Mouse (Mus musculus) myocyte (in vitro differentiated cells): ENCODE measurements around the gene Gm10944. TPM values are rescaled to one million over a fixed set of nuclear protein-coding genes. Genes with fewer than 3 reads are reported as not detected.

Source experiments
- H3K27me3 ChIP-seq: one replicate; pipeline ENCODE4 v1.6.1; 2011; ENCODE audit not compliant: control insufficient read depth, insufficient read depth, insufficient read length
- H3K36me3 ChIP-seq: one replicate; pipeline ENCODE4 v1.6.1; 2011; ENCODE audit not compliant: control insufficient read depth, insufficient read depth
- H3K4me2 ChIP-seq: one replicate; pipeline ENCODE4 v1.6.1; 2011; ENCODE audit warnings: low read depth, control low read depth
- H3K4me3 ChIP-seq: one replicate; pipeline ENCODE4 v1.5.1; 2011; ENCODE audit warnings: mild to moderate bottlenecking, control low read depth, moderate library complexity
- H3K79me2 ChIP-seq: one replicate; pipeline ENCODE4 v1.6.1; 2011; ENCODE audit not compliant: control insufficient read depth, insufficient read depth
- H3ac ChIP-seq: one replicate; pipeline ENCODE4 v1.6.1; 2011; ENCODE audit not compliant: control insufficient read depth, insufficient read length
- CEBPB ChIP-seq: IDR thresholded peaks from 2 replicates; pipeline ENCODE4 v1.6.1; 2011; ENCODE audit warnings: mild to moderate bottlenecking, moderate library complexity; ENCODE audit not compliant: poor library complexity, insufficient read depth, severe bottlenecking
- E2F4 ChIP-seq: IDR thresholded peaks from one replicate; pipeline ENCODE4 v1.6.1; 2011; ENCODE audit warnings: mild to moderate bottlenecking, control low read depth, moderate library complexity; ENCODE audit not compliant: insufficient read depth
- MAX ChIP-seq: IDR thresholded peaks from one replicate; pipeline ENCODE4 v1.6.1; 2011; ENCODE audit warnings: low read depth, mild to moderate bottlenecking, control low read depth
- MYOD1 ChIP-seq, 3 experiments: IDR thresholded peaks; one replicate each; pipeline ENCODE4 v1.6.1; 2011; ENCODE audit warnings: control low read depth in 2 of 3, low read depth in 2 of 3, mild to moderate bottlenecking in 2 of 3, moderate library complexity in 1 of 3; ENCODE audit not compliant: insufficient read length in 2 of 3, control insufficient read depth in 1 of 3
- MYOG ChIP-seq, 3 experiments: IDR thresholded peaks; one replicate each; pipeline ENCODE4 v1.6.1; 2011; ENCODE audit warnings: control low read depth in 2 of 3, low read depth in 2 of 3, mild to moderate bottlenecking in 2 of 3; ENCODE audit not compliant: insufficient read length in 2 of 3, control insufficient read depth in 1 of 3, insufficient read depth in 1 of 3
- POLR2A ChIP-seq: IDR thresholded peaks from one replicate; pipeline ENCODE4 v1.6.1; 2011; ENCODE audit warnings: low read depth, mild to moderate bottlenecking, control low read depth, moderate library complexity; ENCODE audit not compliant: insufficient read length
- POLR2AphosphoS2 ChIP-seq: IDR thresholded peaks from one replicate; pipeline ENCODE4 v1.6.1; 2011; ENCODE audit warnings: low read depth, control low read depth; ENCODE audit not compliant: insufficient read length
- REST ChIP-seq: IDR thresholded peaks from one replicate; pipeline ENCODE4 v1.6.1; 2011; ENCODE audit warnings: mild to moderate bottlenecking, control low read depth, moderate library complexity; ENCODE audit not compliant: insufficient read depth, insufficient read length
- SRF ChIP-seq: IDR thresholded peaks from one replicate; pipeline ENCODE4 v1.6.1; 2011; ENCODE audit warnings: low read depth; ENCODE audit not compliant: control insufficient read depth, insufficient read length
- TCF12 ChIP-seq: IDR thresholded peaks from one replicate; pipeline ENCODE4 v1.6.1; 2011; ENCODE audit warnings: mild to moderate bottlenecking, control low read depth; ENCODE audit not compliant: poor library complexity, insufficient read depth, severe bottlenecking
- TCF3 ChIP-seq: IDR thresholded peaks from one replicate; pipeline ENCODE4 v1.6.1; 2011; ENCODE audit warnings: low read depth, control low read depth; ENCODE audit not compliant: insufficient read length
- USF1 ChIP-seq: IDR thresholded peaks from one replicate; pipeline ENCODE4 v1.6.1; 2011; ENCODE audit warnings: low read depth, mild to moderate bottlenecking, control low read depth, moderate library complexity
- polyA plus RNA-seq: library from polyadenylated mRNA; unstranded; fragments of >200 nt; fragmentation: generic; extraction: Trizol; gene quantifications from one replicate; pipeline ENCODE4 v1.2.1, GENCODE M21; 2012; ENCODE audit warnings: missing spikeins

The Gm10944 gene
- polyA plus RNA-seq, 1 experiment = not detected

- Histone ChIP-seq H3K4me2 (no peak overlapping the region), H3K36me3 (no peaks in the 10 kb centered on the region), H3K27me3 (no peaks in the 10 kb centered on the region), H3K79me2 (no peaks in the 10 kb centered on the region), H3K4me3 (no peak overlapping the region), H3ac (no peak overlapping the region)
- TF ChIP-seq POLR2AphosphoS2 (no peak), POLR2A (no peak), MAX (no peak), MYOG (IDR thresholded peaks at IDR 0.05; ENCODE audit: control insufficient read depth in 1 of 3, insufficient read depth in 1 of 3, insufficient read length in 2 of 3, low read depth in 2 of 3) (no peak), TCF12 (no peak), SRF (no peak), TCF3 (no peak), USF1 (no peak), CEBPB (no peak), REST (no peak), E2F4 (no peak), MYOD1 (IDR thresholded peaks at IDR 0.05; ENCODE audit: control insufficient read depth in 1 of 3, insufficient read length in 2 of 3, low read depth in 2 of 3) (no peak)
These were observed 29.7 kb downstream of the Gm10944 start for GRCm38 (mm10) chr10:10710837-10711236.

- Histone ChIP-seq H3K79me2 (no peaks in the 10 kb centered on the region), H3K4me2 (no peak overlapping the region), H3K4me3 (no peak overlapping the region), H3K36me3 (no peaks in the 10 kb centered on the region), H3ac (no peak overlapping the region), H3K27me3 (no peaks in the 10 kb centered on the region)
- TF ChIP-seq MAX = no peak
- TF ChIP-seq POLR2AphosphoS2 = no peak
- TF ChIP-seq SRF = no peak
- no peak for TF ChIP-seq MYOD1 (IDR thresholded peaks at IDR 0.05; ENCODE audit: control insufficient read depth in 1 of 3, insufficient read length in 2 of 3, low read depth in 2 of 3)
- no peak for TF ChIP-seq USF1
- TF ChIP-seq TCF12 = no peak
- no peak for TF ChIP-seq REST
These were observed 45.4 kb downstream of the Gm10944 start for GRCm38 (mm10) chr10:10726501-10726900.

Other genes starting within 250 kb of the Gm10944 start
- gene Adgb, start 209.0 kb upstream of the Gm10944 start, polyA plus RNA-seq = not detected
- gene Rab32, start 123.1 kb upstream of the Gm10944 start, polyA plus RNA-seq = 2.6 TPM